In genomic region chr10:19352878-19353301, GRCm38 (mm10) we compare ENCODE assay signal across 12 mouse cellular contexts. TPM values are rescaled to one million over a fixed set of nuclear protein-coding genes. Genes with fewer than 3 reads are reported as not detected.
DNase-seq lines count a peak whose midpoint lies in the region; ATAC-seq and TF ChIP-seq lines count a peak whose summit lies in the region.
"Had no signal": no experiment of that assay in that cellular context is flagged by ENCODE, and none has a peak within 500 bp of the region (broad histone marks: within the 10 kb centered on the region; RNA-seq: fewer than 3 reads in every experiment).

No protein-coding gene starts in this region.

- intact Hi-C loops in left cerebral cortex, adult 2 months (cut with DNase I), result no loop called here

- H3K27me3 ChIP-seq in kidney, embryonic 15.5 days, result peaks cover 89% of the 10 kb centered on the region
- peaks cover 81% of the 10 kb centered on the region for H3K27me3 ChIP-seq in neural tube, embryonic 15.5 days (replicated peaks)
- H3K27me3 ChIP-seq: Patski had no signal

- no peak overlapping the region for H3K27ac ChIP-seq in kidney, embryonic 15.5 days
- H3K27ac ChIP-seq in neural tube, embryonic 15.5 days (replicated peaks), result no peak overlapping the region; the same call in 1 of the 2 replicates
- no peak overlapping the region for H3K27ac ChIP-seq in left cerebral cortex, adult 2 months
- H3K27ac ChIP-seq: liver, embryonic 15.5 days had no signal

- TF ChIP-seq CTCF in left cerebral cortex, adult 2 months (IDR thresholded peaks at IDR 0.05), result no peak

- no peak overlapping the region for H3K9ac ChIP-seq in kidney, embryonic 15.5 days
- no peak overlapping the region for H3K9ac ChIP-seq in neural tube, embryonic 15.5 days (replicated peaks)
- H3K9ac ChIP-seq: liver, embryonic 15.5 days had no signal

- H3K4me1 ChIP-seq in kidney, embryonic 15.5 days, result peaks cover 15% of the 10 kb centered on the region
- H3K4me1 ChIP-seq in neural tube, embryonic 15.5 days, result peaks cover 13% of the 10 kb centered on the region

- 0 out of 2 replicates have a peak, but pooled peaks have one; percentile 36 for ATAC-seq in kidney, embryonic 15.5 days (replicated peaks; ENCODE audit: low FRiP score)
- ATAC-seq in neural tube, embryonic 15.5 days (ENCODE audit: low FRiP score), result no peak
- ATAC-seq: Patski had no signal

- H3K4me3 ChIP-seq in kidney, embryonic 15.5 days (replicated peaks), result no peak overlapping the region
- H3K4me3 ChIP-seq in neural tube, embryonic 15.5 days (replicated peaks), result no peak overlapping the region
- no peak overlapping the region for H3K4me3 ChIP-seq in left cerebral cortex, adult 2 months
- H3K4me3 ChIP-seq: liver, embryonic 15.5 days had no signal

- WGBS in kidney, embryonic 15.5 days, result under 1% methylated on average over 16 of the region's 16 CpGs
- whole genome bisulfite sequencing in neural tube, embryonic 15.5 days, result 1% methylated on average over 16 of the region's 16 CpGs

- DNase-seq in kidney, postnatal 25 days, result no peak
- DNase-seq in embryo, embryonic 10 days (ENCODE audit: low spot score), result peak; percentile 65
- DNase-seq in induced T-regulatory cell, adult 2 months (ENCODE audit: low read depth), result peak; percentile 51
- no peak for DNase-seq in left cerebral cortex, adult 9 months (ENCODE audit: low spot score in 2 of 2)
- DNase-seq in left cerebral cortex, adult 2 months (ENCODE audit: extremely low spot score in 1 of 2, low spot score in 2 of 2), result no peak
- DNase-seq in left cerebral cortex, adult 8-10 months (ENCODE audit: low spot score in 2 of 2), result no peak
- DNase-seq: kidney, postnatal 10 days had no signal

- H3K36me3 ChIP-seq in kidney, embryonic 15.5 days, result no peaks in the 10 kb centered on the region
- no peaks in the 10 kb centered on the region for H3K36me3 ChIP-seq in neural tube, embryonic 15.5 days
- H3K36me3 ChIP-seq: liver, embryonic 15.5 days had no signal

- H3K4me2 ChIP-seq in kidney, embryonic 15.5 days, result no peak overlapping the region
- H3K4me2 ChIP-seq in neural tube, embryonic 15.5 days, result peak overlapping the region; percentile 2; the same call in 1 of the 2 replicates
- H3K4me2 ChIP-seq: liver, embryonic 15.5 days had no signal

- H3K9me3 ChIP-seq in kidney, embryonic 15.5 days (replicated peaks), result no peaks in the 10 kb centered on the region
- no peaks in the 10 kb centered on the region for H3K9me3 ChIP-seq in neural tube, embryonic 15.5 days (replicated peaks)
- H3K9me3 ChIP-seq: liver, embryonic 15.5 days had no signal

RNA-seq across cellular contexts. Expression of gene Olig3, which starts 3.4 kb away (rescaled TPM):
- polyA plus RNA-seq in kidney, embryonic 15.5 days (2015; fragmentation: Nextera tagmentation; extraction: Ambion mirVana), result not detected in 2 replicates
- polyA plus RNA-seq in neural tube, embryonic 15.5 days (2015; fragmentation: Nextera tagmentation; extraction: Ambion mirVana), result 14.9 and 17.3 TPM in 2 replicates
- not detected for total RNA-seq in left cerebral cortex, adult 2 months (2021)
- total RNA-seq in left cerebral cortex, adult 8-10 months (2022), result not detected
- polyA plus RNA-seq: liver, embryonic 15.5 days; stomach, embryonic 14.5 days had no signal

Comparison
In these comparisons a context has a peak if more than half of its experiments do, and no peak if none do; other contexts are left out.
1. DNase-seq: peak in embryo, embryonic 10 days (single experiment) and induced T-regulatory cell, adult 2 months (single experiment); none in kidney, postnatal 25 days (0 of 2), left cerebral cortex, adult 9 months (0 of 2), left cerebral cortex, adult 2 months (0 of 2) and left cerebral cortex, adult 8-10 months (0 of 2).